Mouse (Mus musculus) heart, embryonic 12.5 days (tissue): ENCODE measurements around the gene Phc1. TPM values are rescaled to one million over a fixed set of nuclear protein-coding genes. Genes with fewer than 3 reads are reported as not detected.

Experiments used
- ATAC-seq: fragments of 200-750 bp; cut with Nextera tagmentation; 2 replicates; pipeline ENCODE4 v1.8.0; 2017; ENCODE audit warnings: moderate TSS enrichment, moderate library complexity; ENCODE audit not compliant: insufficient number of reproducible peaks, low FRiP score
- H3K27ac ChIP-seq: fragments of 300-500 bp; sonication (generic); 2 replicates; pipeline ENCODE4 v1.5.1; 2016; ENCODE audit warnings: mild to moderate bottlenecking, moderate library complexity; ENCODE audit not compliant: poor library complexity, severe bottlenecking
- H3K27me3 ChIP-seq: fragments of 300-500 bp; sonication (generic); replicated peaks from 2 replicates; pipeline ENCODE4 v1.6.1; 2016; ENCODE audit warnings: mild to moderate bottlenecking, moderate library complexity
- H3K36me3 ChIP-seq: fragments of 300-500 bp; sonication (generic); 2 replicates; pipeline ENCODE4 v1.6.1; 2016; ENCODE audit warnings: mild to moderate bottlenecking, moderate library complexity
- H3K4me1 ChIP-seq: fragments of 300-500 bp; sonication (generic); replicated peaks from 2 replicates; pipeline ENCODE4 v1.6.1; 2016; ENCODE audit warnings: mild to moderate bottlenecking
- H3K4me2 ChIP-seq: fragments of 300-500 bp; sonication (generic); 2 replicates; pipeline ENCODE4 v1.6.1; 2016; ENCODE audit warnings: mild to moderate bottlenecking, moderate library complexity
- H3K4me3 ChIP-seq: fragments of 300-500 bp; sonication (generic); 2 replicates; pipeline ENCODE4 v1.5.1; 2016; ENCODE audit warnings: mild to moderate bottlenecking
- H3K9ac ChIP-seq: fragments of 300-500 bp; sonication (generic); 2 replicates; pipeline ENCODE4 v1.6.1; 2016; ENCODE audit warnings: mild to moderate bottlenecking, moderate library complexity
- H3K9me3 ChIP-seq: fragments of 300-500 bp; sonication (generic); replicated peaks from 2 replicates; pipeline ENCODE4 v1.6.1; 2016; ENCODE audit warnings: mild to moderate bottlenecking, moderate library complexity
- WGBS: fragments of 180-500 bp; shearing (Covaris S2); methylation state at CpG from one replicate; pipeline ENCODE4 v1.1.7; 2016; 5-methylcytosine and 5-hydroxymethylcytosine counted together
- polyA plus RNA-seq: library from polyadenylated mRNA; unstranded; fragments of >200 nt; fragmentation: Nextera tagmentation; extraction: Ambion mirVana; gene quantifications from 2 replicates; pipeline ENCODE4 v1.2.1, GENCODE M21; 2016

Phc1 gene
- polyA plus RNA-seq, 1 experiment from 2014 or later, result 13.7 TPM

- H3K36me3 ChIP-seq, result no peaks in the 10 kb centered on the region
- 80% methylated on average over 4 of the region's 4 CpGs for WGBS
These were observed 33.7 kb downstream of the Phc1 start for GRCm38 (mm10) chr6:122306707-122307106.

GRCm38 (mm10) chr6:122304790-122305555 is 35.4 kb downstream of the Phc1 start:
- ATAC-seq, result no peak
- WGBS, result 78% methylated on average over 12 of the region's 12 CpGs
- Histone ChIP-seq H3K27ac (no peak overlapping the region), H3K4me2 (no peak overlapping the region), H3K4me1 (peaks cover 11% of the 10 kb centered on the region), H3K9me3 (no peaks in the 10 kb centered on the region), H3K27me3 (no peaks in the 10 kb centered on the region), H3K4me3 (no peak overlapping the region), H3K9ac (no peak overlapping the region), H3K36me3 (no peaks in the 10 kb centered on the region)

More at GRCm38 (mm10) chr6:122306707-122307106, 33.7 kb downstream of the Phc1 start:
- Histone ChIP-seq H3K27me3 (no peaks in the 10 kb centered on the region), H3K9ac (no peak overlapping the region), H3K4me2 (no peak overlapping the region), H3K27ac (no peak overlapping the region), H3K4me1 (peaks cover 21% of the 10 kb centered on the region), H3K9me3 (no peaks in the 10 kb centered on the region), H3K4me3 (no peak overlapping the region)
- ATAC-seq, result no peak

GRCm38 (mm10) chr6:122304355-122304754 is 36.0 kb downstream of the Phc1 start:
- H3K4me2 ChIP-seq, result 0 out of 2 replicates have a peak overlapping the region, but pooled peaks have one; percentile 54
- H3K27me3 ChIP-seq, result no peaks in the 10 kb centered on the region
- no peak overlapping the region for H3K9ac ChIP-seq
- H3K4me1 ChIP-seq, result peaks cover 8% of the 10 kb centered on the region; the same call in 1 of the 2 replicates
- no peak for ATAC-seq
- no peaks in the 10 kb centered on the region for H3K9me3 ChIP-seq
- 26% methylated on average over 6 of the region's 6 CpGs for WGBS
- H3K4me3 ChIP-seq, result no peak overlapping the region
- no peaks in the 10 kb centered on the region for H3K36me3 ChIP-seq
- H3K27ac ChIP-seq, result no peak overlapping the region

GRCm38 (mm10) chr6:122303526-122303925 is 36.8 kb downstream of the Phc1 start:
- H3K4me3 ChIP-seq, result peak overlapping the region; percentile 17; the same call in 1 of the 2 replicates
- H3K36me3 ChIP-seq, result no peaks in the 10 kb centered on the region
- H3K4me1 ChIP-seq, result peaks cover 8% of the 10 kb centered on the region; the same call in 1 of the 2 replicates
- H3K27ac ChIP-seq, result peak overlapping the region; percentile 31; the same call in 1 of the 2 replicates
- ATAC-seq, result no peak
- no peaks in the 10 kb centered on the region for H3K27me3 ChIP-seq
- WGBS, result 41% methylated on average over 9 of the region's 9 CpGs
- no peaks in the 10 kb centered on the region for H3K9me3 ChIP-seq
- H3K9ac ChIP-seq, result no peak overlapping the region
- H3K4me2 ChIP-seq, result peak overlapping the region; percentile 54

GRCm38 (mm10) chr6:122302661-122303060 is 37.7 kb downstream of the Phc1 start:
- Histone ChIP-seq H3K27ac (no peak overlapping the region), H3K9ac (no peak overlapping the region), H3K4me2 (no peak overlapping the region), H3K4me3 (no peak overlapping the region), H3K36me3 (no peaks in the 10 kb centered on the region), H3K27me3 (no peaks in the 10 kb centered on the region), H3K9me3 (no peaks in the 10 kb centered on the region), H3K4me1 (peaks cover 8% of the 10 kb centered on the region; the same call in 1 of the 2 replicates)
- no peak for ATAC-seq
- 78% methylated on average over 4 of the region's 4 CpGs for WGBS

- no peak for ATAC-seq
- Histone ChIP-seq H3K4me1 (peaks cover 8% of the 10 kb centered on the region; the same call in 1 of the 2 replicates), H3K36me3 (no peaks in the 10 kb centered on the region)
These were observed 38.2 kb downstream of the Phc1 start for GRCm38 (mm10) chr6:122302121-122302520.

GRCm38 (mm10) chr6:122299621-122300133 is 40.7 kb downstream of the Phc1 start:
- Histone ChIP-seq H3K27ac (no peak overlapping the region), H3K9me3 (no peaks in the 10 kb centered on the region), H3K27me3 (0 out of 2 replicates have a peak, but pooled peaks cover 3% of the 10 kb centered on the region), H3K36me3 (no peaks in the 10 kb centered on the region), H3K4me1 (peaks cover 12% of the 10 kb centered on the region), H3K4me2 (no peak overlapping the region), H3K9ac (no peak overlapping the region), H3K4me3 (no peak overlapping the region)
- 30% methylated on average over 3 of the region's 3 CpGs for WGBS
- ATAC-seq, result no peak

More at GRCm38 (mm10) chr6:122302121-122302520, 38.2 kb downstream of the Phc1 start:
- no peaks in the 10 kb centered on the region for H3K27me3 ChIP-seq
- no peak overlapping the region for H3K4me3 ChIP-seq
- H3K9ac ChIP-seq, result no peak overlapping the region
- 75% methylated on average over 1 of the region's 1 CpGs for WGBS
- no peak overlapping the region for H3K4me2 ChIP-seq
- no peaks in the 10 kb centered on the region for H3K9me3 ChIP-seq
- H3K27ac ChIP-seq, result no peak overlapping the region

GRCm38 (mm10) chr6:122298223-122298609 is 42.1 kb downstream of the Phc1 start:
- H3K4me2 ChIP-seq, result peak overlapping the region; percentile 95

GRCm38 (mm10) chr6:122297279-122298222 is 42.8 kb downstream of the Phc1 start:
- Histone ChIP-seq H3K9ac (peak overlapping the region; percentile 69), H3K9me3 (no peaks in the 10 kb centered on the region), H3K27me3 (0 out of 2 replicates have a peak, but pooled peaks cover 6% of the 10 kb centered on the region), H3K36me3 (no peaks in the 10 kb centered on the region), H3K4me3 (peak overlapping the region; percentile 61), H3K4me1 (peaks cover 7% of the 10 kb centered on the region; the same call in 1 of the 2 replicates), H3K27ac (no peak overlapping the region), H3K4me2 (peak overlapping the region; percentile 95)
- 0 out of 2 replicates have a peak, but pooled peaks have one; percentile 45 for ATAC-seq
- WGBS, result 8% methylated on average over 25 of the region's 25 CpGs

More at GRCm38 (mm10) chr6:122298223-122298609, 42.1 kb downstream of the Phc1 start:
- no peak overlapping the region for H3K9ac ChIP-seq
- H3K4me1 ChIP-seq, result peaks cover 7% of the 10 kb centered on the region; the same call in 1 of the 2 replicates
- 0 out of 2 replicates have a peak, but pooled peaks cover 6% of the 10 kb centered on the region for H3K27me3 ChIP-seq
- no peaks in the 10 kb centered on the region for H3K9me3 ChIP-seq
- H3K4me3 ChIP-seq, result no peak overlapping the region; the same call in 1 of the 2 replicates
- WGBS, result 47% methylated on average over 4 of the region's 4 CpGs
- ATAC-seq, result no peak
- no peak overlapping the region for H3K27ac ChIP-seq
- H3K36me3 ChIP-seq, result no peaks in the 10 kb centered on the region

- Histone ChIP-seq H3K27ac (no peak overlapping the region), H3K4me3 (peak overlapping the region; percentile 61), H3K4me2 (peak overlapping the region; percentile 95), H3K9ac (peak overlapping the region; percentile 69; the same call in 1 of the 2 replicates), H3K27me3 (0 out of 2 replicates have a peak, but pooled peaks cover 6% of the 10 kb centered on the region), H3K4me1 (peaks cover 7% of the 10 kb centered on the region; the same call in 1 of the 2 replicates), H3K9me3 (no peaks in the 10 kb centered on the region), H3K36me3 (no peaks in the 10 kb centered on the region)
- ATAC-seq, result no peak
- 19% methylated on average over 3 of the region's 3 CpGs for WGBS
These were observed 43.5 kb downstream of the Phc1 start for GRCm38 (mm10) chr6:122296918-122297278.
